Mouse (Mus musculus) hindbrain, embryonic 14.5 days (tissue): ENCODE results near the gene Gm8773. TPM values are rescaled to one million over a fixed set of nuclear protein-coding genes. Genes with fewer than 3 reads are reported as not detected.

Source experiments
- ATAC-seq: fragments of 200-750 bp; cut with Nextera tagmentation; 2 replicates; pipeline ENCODE4 v1.8.0; 2017; ENCODE audit warnings: moderate number of reproducible peaks, mild to moderate bottlenecking, moderate TSS enrichment, moderate library complexity; ENCODE audit not compliant: low FRiP score
- DNase-seq: peaks from one replicate; pipeline ENCODE4 v3.0.0-alpha.2; 2015; ENCODE audit warnings: low spot score
- H3K27ac ChIP-seq: fragments of 300-500 bp; sonication (generic); 2 replicates; pipeline ENCODE4 v1.5.1; 2014; ENCODE audit warnings: mild to moderate bottlenecking, moderate library complexity
- H3K27me3 ChIP-seq: fragments of 300-500 bp; sonication (generic); 2 replicates; pipeline ENCODE4 v1.6.1; 2014; ENCODE audit warnings: mild to moderate bottlenecking, low read length, mixed read lengths; ENCODE audit not compliant: control insufficient read depth, insufficient read depth
- H3K36me3 ChIP-seq: fragments of 300-500 bp; sonication (generic); replicated peaks from 2 replicates; pipeline ENCODE4 v1.6.1; 2014; ENCODE audit not compliant: control insufficient read depth, insufficient read depth
- H3K4me1 ChIP-seq: fragments of 300-500 bp; sonication (generic); replicated peaks from 2 replicates; pipeline ENCODE4 v1.6.1; 2014; ENCODE audit warnings: antibody characterized with exemption, low read length, mixed read lengths; ENCODE audit not compliant: control insufficient read depth, insufficient read depth
- H3K4me2 ChIP-seq: fragments of 300-500 bp; sonication (generic); replicated peaks from 2 replicates; pipeline ENCODE4 v1.6.1; 2014; ENCODE audit warnings: mild to moderate bottlenecking, moderate library complexity
- H3K4me3 ChIP-seq: fragments of 300-500 bp; sonication (generic); replicated peaks from 2 replicates; pipeline ENCODE4 v1.5.1; 2014; ENCODE audit warnings: mild to moderate bottlenecking, low read length
- H3K9ac ChIP-seq: fragments of 300-500 bp; sonication (generic); 2 replicates; pipeline ENCODE4 v1.6.1; 2014
- H3K9me3 ChIP-seq: fragments of 300-500 bp; sonication (generic); 2 replicates; pipeline ENCODE4 v1.6.1; 2016; ENCODE audit warnings: low read length; ENCODE audit not compliant: control insufficient read depth
- WGBS: fragments of 180-500 bp; shearing (Covaris S2); extraction: QIAGEN DNeasy Blood & Tissue Kit; methylation state at CpG from one replicate; pipeline ENCODE4 v1.1.7; 2014; 5-methylcytosine and 5-hydroxymethylcytosine counted together
- polyA plus RNA-seq: library from polyadenylated mRNA; unstranded; fragments of >200 nt; fragmentation: Nextera tagmentation; extraction: Ambion mirVana; gene quantifications from 2 replicates; pipeline ENCODE4 v1.2.1, GENCODE M21; 2014

The Gm8773 gene
- polyA plus RNA-seq = 15.6 and 16.0 TPM in 2 replicates

DNA sequence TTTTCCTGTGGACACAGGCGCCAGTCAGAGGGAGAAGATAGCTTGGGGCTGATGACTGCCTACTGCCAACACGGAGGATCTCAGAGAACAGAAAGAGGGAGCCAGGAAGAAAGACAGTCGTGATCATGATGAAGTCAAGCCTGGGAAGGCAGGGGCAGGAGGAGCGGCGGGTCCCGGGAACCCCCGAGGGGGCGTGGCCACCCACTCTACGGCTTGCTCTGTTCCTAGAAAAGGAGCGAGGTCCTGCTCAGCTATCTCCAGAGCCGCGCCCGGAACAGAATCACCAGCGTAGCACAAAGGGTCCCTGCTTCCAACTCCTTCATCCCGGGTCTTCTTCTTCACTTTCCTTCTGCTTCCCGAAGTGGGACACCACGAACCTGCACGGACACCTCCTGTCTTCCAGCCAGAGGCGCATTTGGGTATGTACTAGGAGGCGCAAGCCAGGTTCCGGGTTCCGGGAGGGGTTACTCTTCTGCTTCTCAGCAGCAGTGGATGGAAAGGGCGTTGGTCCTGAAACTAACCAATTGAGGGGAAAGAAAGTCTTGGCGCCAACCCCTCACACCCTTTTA is at the start of gene Gm8773:
Gm8773 (plus strand) TSS at position 51 of the 569 bp plus-strand sequence.
- Histone ChIP-seq H3K27ac (no peak within 1 kb of the TSS), H3K36me3 (no peaks in the 10 kb centered on the region), H3K4me1 (no peaks in the 10 kb centered on the region), H3K4me2 (peak within 1 kb of the TSS; percentile 75), H3K9ac (peak within 1 kb of the TSS; percentile 66), H3K4me3 (peak within 1 kb of the TSS; percentile 50), H3K9me3 (no peaks in the 10 kb centered on the region), H3K27me3 (no peaks in the 10 kb centered on the region)
- DNase-seq (peak; percentile 41), ATAC-seq (peak; percentile 89)
- 1% methylated on average over 24 of the region's 24 CpGs for WGBS

- Histone ChIP-seq H3K9ac (no peak overlapping the region), H3K36me3 (peaks cover 8% of the 10 kb centered on the region), H3K4me2 (no peak overlapping the region), H3K27me3 (no peaks in the 10 kb centered on the region), H3K4me3 (no peak overlapping the region), H3K4me1 (no peaks in the 10 kb centered on the region), H3K27ac (no peak overlapping the region), H3K9me3 (no peaks in the 10 kb centered on the region)
- ATAC-seq = no peak
- DNase-seq = no peak
- 94% methylated on average over 3 of the region's 3 CpGs for WGBS
Observed at GRCm38 (mm10) chr5:5533656-5534420, 39.8 kb upstream of the Gm8773 start.

DNA sequence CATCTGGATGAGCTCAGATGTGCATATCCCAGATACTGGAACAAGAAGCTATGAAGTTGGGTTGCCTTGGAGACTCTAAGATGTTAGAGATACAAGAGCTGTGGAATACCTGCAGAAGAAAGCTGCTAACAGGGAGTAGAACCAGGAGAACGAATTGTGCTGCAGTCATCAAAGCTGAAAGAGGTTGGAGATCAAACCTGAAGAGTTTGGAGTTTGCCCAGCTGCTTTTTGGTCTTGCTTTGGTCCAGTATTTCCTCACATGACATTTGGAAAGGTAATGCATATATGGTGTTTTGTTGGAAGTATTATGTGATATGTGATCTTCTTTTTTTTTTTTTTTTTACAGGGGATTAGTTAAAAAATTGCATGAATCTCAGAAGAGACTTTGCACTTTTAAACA is 37.5 kb upstream of the Gm8773 start:
- no peak overlapping the region for H3K27ac ChIP-seq

GRCm38 (mm10) chr5:5539771-5540170 is 33.8 kb upstream of the Gm8773 start:
- H3K9me3 ChIP-seq = no peaks in the 10 kb centered on the region
- H3K27me3 ChIP-seq = no peaks in the 10 kb centered on the region
- H3K4me3 ChIP-seq = no peak overlapping the region
- peaks cover 54% of the 10 kb centered on the region for H3K36me3 ChIP-seq
- ATAC-seq (no peak), DNase-seq (no peak)
- H3K27ac ChIP-seq = no peak overlapping the region
- no peak overlapping the region for H3K9ac ChIP-seq
- 83% methylated on average over 3 of the region's 3 CpGs for WGBS
- H3K4me2 ChIP-seq = no peak overlapping the region
- H3K4me1 ChIP-seq = no peaks in the 10 kb centered on the region

More for the DNA sequence above, 37.5 kb upstream of the Gm8773 start:
- Histone ChIP-seq H3K27me3 (no peaks in the 10 kb centered on the region), H3K4me2 (no peak overlapping the region), H3K9me3 (no peaks in the 10 kb centered on the region), H3K4me1 (no peaks in the 10 kb centered on the region), H3K9ac (no peak overlapping the region), H3K36me3 (peaks cover 22% of the 10 kb centered on the region), H3K4me3 (no peak overlapping the region)
- 97% methylated on average over 1 of the region's 1 CpGs for WGBS
- DNase-seq (no peak), ATAC-seq (no peak)

- H3K9me3 ChIP-seq = no peaks in the 10 kb centered on the region
- no peak for DNase-seq
- no peak overlapping the region for H3K4me3 ChIP-seq
- H3K4me2 ChIP-seq = no peak overlapping the region
- no peak for ATAC-seq
- no peak overlapping the region for H3K27ac ChIP-seq
- 75% methylated on average over 3 of the region's 3 CpGs for WGBS
- peaks cover 56% of the 10 kb centered on the region for H3K36me3 ChIP-seq
- H3K27me3 ChIP-seq = no peaks in the 10 kb centered on the region
- H3K4me1 ChIP-seq = no peaks in the 10 kb centered on the region
- no peak overlapping the region for H3K9ac ChIP-seq
Observed at GRCm38 (mm10) chr5:5540385-5540784, 33.2 kb upstream of the Gm8773 start.

GRCm38 (mm10) chr5:5551110-5551509 is 22.5 kb upstream of the Gm8773 start:
- Histone ChIP-seq H3K36me3 (peaks cover 62% of the 10 kb centered on the region), H3K4me3 (no peak overlapping the region), H3K9ac (no peak overlapping the region), H3K9me3 (no peaks in the 10 kb centered on the region), H3K27me3 (no peaks in the 10 kb centered on the region), H3K4me1 (no peaks in the 10 kb centered on the region), H3K27ac (no peak overlapping the region), H3K4me2 (no peak overlapping the region)
- ATAC-seq (no peak), DNase-seq (no peak)
- 90% methylated on average over 1 of the region's 1 CpGs for WGBS

DNA sequence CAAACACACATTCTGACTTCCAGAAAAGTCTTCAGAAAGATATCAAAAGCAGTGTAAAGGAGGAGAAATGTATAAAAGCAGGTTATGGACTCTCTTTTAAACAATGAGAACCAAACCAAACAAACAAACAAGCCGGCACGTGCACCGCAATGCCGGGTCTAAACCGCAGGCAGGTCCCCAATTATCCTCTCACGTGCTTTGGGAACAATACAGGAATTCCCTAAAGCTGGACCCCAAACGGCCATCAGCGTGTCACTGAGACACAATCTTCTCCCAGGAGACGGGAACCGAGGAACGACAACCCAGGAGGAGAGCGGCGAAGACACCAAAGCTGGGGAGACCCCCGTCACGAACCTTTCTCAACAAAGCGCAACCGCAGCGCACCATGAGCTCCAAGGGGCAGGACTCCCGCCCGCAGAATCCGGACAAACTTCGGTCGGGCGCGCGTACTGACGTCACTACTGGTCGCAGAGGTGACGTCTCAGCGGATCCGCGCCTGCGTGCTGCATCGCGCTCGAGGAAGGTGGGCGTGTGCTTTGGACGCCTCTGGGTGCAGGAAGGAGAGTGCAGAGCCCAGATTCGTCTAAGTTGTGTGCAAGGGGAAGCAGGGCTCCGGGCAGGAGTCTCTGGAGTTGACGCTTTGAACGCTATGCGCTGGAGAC is 14.4 kb upstream of the Gm8773 start, which contains the start of gene Gtpbp10:
Gtpbp10 (minus strand) TSS at position 460 of the 662 bp plus-strand sequence.
- DNase-seq = peak; percentile 97
- Histone ChIP-seq H3K4me3 (peak within 1 kb of the TSS; percentile 72), H3K9ac (peak within 1 kb of the TSS; percentile 75), H3K36me3 (peaks cover 15% of the 10 kb centered on the region), H3K4me1 (peaks cover 12% of the 10 kb centered on the region), H3K4me2 (peak within 1 kb of the TSS; percentile 76), H3K9me3 (no peaks in the 10 kb centered on the region), H3K27me3 (no peaks in the 10 kb centered on the region), H3K27ac (peak within 1 kb of the TSS; percentile 67)
- peak; percentile 99 for ATAC-seq
- under 1% methylated on average over 43 of the region's 43 CpGs for WGBS

DNA sequence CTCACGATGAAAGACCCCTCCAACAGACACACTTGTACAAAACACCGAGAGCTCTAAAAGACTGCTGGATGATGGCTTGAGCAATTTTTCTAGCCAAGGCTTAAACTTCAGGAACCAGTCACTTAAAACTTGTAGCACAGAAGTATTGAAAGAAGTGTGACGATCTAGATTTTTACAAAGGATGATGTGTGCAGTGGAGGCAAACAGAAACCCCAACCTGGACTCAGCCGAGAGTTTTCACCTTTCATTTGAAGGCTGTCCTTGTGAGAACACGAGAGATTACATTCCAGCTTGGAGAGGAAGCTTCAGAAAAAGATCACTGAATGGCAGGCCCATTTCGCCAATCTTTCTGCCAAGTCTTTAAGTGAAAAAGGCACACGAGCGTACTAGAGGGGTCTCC is 13.8 kb upstream of the Gm8773 start:
- DNase-seq = peak; percentile 30
- peak; percentile 76 for ATAC-seq

DNA sequence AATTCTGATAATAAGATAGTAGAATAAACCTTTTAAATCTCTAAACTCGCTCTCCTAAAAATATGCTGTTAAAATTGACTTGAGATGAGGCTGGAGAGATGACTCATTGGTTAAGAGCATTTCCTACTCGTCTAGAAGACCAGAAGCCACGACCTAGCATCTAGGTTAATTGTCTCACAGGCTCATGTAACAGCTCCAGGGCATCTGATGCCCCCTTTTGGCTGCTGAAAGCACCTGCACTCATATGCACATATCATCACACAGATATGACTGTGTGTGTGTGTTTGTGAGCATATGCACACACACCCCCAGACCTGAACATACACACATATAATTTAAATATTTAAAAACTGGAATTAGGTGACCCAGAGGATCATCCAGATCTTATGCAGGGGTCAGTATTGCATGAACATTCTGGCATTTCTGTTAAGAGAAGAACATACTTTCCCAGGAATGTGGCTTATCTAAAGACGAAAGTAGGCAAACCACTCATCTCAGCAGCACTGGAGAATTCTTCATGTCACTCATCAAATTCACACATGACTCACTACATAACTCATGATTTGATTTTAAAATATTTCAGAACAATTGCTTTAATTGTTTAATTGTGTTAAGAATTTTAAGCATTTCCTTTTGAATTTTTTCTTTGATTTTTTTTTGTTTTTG is 12.4 kb upstream of the Gm8773 start:
- Histone ChIP-seq H3K4me3 (no peak overlapping the region), H3K36me3 (no peaks in the 10 kb centered on the region), H3K9me3 (no peaks in the 10 kb centered on the region), H3K27me3 (no peaks in the 10 kb centered on the region), H3K9ac (no peak overlapping the region), H3K4me1 (peaks cover 12% of the 10 kb centered on the region), H3K4me2 (no peak overlapping the region), H3K27ac (no peak overlapping the region)
- WGBS = 76% methylated on average over 4 of the region's 4 CpGs
- DNase-seq (no peak), ATAC-seq (no peak)

More for the DNA sequence above, 13.8 kb upstream of the Gm8773 start:
- 43% methylated on average over 8 of the region's 8 CpGs for WGBS
- H3K27me3 ChIP-seq = no peaks in the 10 kb centered on the region
- peaks cover 12% of the 10 kb centered on the region for H3K4me1 ChIP-seq
- H3K4me2 ChIP-seq = peak overlapping the region; percentile 76
- H3K9me3 ChIP-seq = no peaks in the 10 kb centered on the region
- peak overlapping the region; percentile 75 for H3K9ac ChIP-seq
- peak overlapping the region; percentile 67 for H3K27ac ChIP-seq
- H3K4me3 ChIP-seq = peak overlapping the region; percentile 72
- peaks cover 9% of the 10 kb centered on the region for H3K36me3 ChIP-seq
